Mouse (Mus musculus) E14TG2a.4 (cell line): Measurements from ENCODE around the gene Med12l.

Source experiments
- CTCF ChIP-seq: conservative IDR thresholded peaks from 2 replicates; pipeline ENCODE4 v1.5.1; 2014; ENCODE audit warnings: low read length
- POU5F1 ChIP-seq: IDR thresholded peaks from 2 replicates; pipeline ENCODE4 v1.6.1; 2014; ENCODE audit warnings: low read length, borderline replicate concordance

DNA sequence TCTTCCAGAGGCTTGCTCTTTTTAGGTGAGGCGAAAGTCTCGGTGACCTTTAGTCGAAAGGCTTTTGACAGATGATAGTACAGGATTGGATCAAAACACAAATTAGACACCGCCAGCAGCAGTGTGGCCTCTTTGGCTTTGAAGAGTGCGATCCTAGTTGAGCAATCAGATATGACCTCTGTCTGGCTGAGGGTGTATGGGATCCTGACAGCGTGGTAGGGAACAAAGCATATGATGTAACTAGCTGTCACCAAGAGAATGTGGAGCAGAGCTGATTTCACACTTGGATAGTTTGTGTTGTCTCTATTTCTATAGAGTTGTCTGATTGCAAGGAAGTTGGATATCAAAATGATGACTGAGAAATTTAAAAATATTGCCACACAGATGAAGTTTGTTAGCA lies 91.8 kb downstream of the Med12l start:
- TF ChIP-seq CTCF (no peak), POU5F1 (no peak)
